Mouse (Mus musculus) central nervous system, embryonic 14 days (tissue): Measurements from ENCODE around the gene Dirc2. TPM values are rescaled to one million over a fixed set of nuclear protein-coding genes. Genes with fewer than 3 reads are reported as not detected.

ENCODE experiments used
- polyA plus RNA-seq: library from polyadenylated mRNA; depleted of rRNA; stranded (reverse); fragments of >200 nt; gene quantifications from 2 replicates; pipeline ENCODE4 v1.2.3, GENCODE M21; 2012; rRNA removed

Dirc2 gene
- 49.0 and 49.6 TPM in 2 replicates for polyA plus RNA-seq

GRCm38 (mm10) chr16:35768785-35769642, at the start of gene Dirc2:
Gene Dirc2, minus strand, starts transcription at chr16:35769356.

GRCm38 (mm10) chr16:35769878-35770657, 912 bp upstream of the Dirc2 start, which contains the start of gene Hspbap1:
Gene Hspbap1, plus strand, starts transcription at chr16:35770375.

Other genes with a start within 250 kb of the Dirc2 start
- 55.3 and 61.5 TPM in 2 replicates for gene Sema5b, start 228.2 kb downstream of the Dirc2 start, polyA plus RNA-seq
- gene Hspbap1, start 1.0 kb upstream of the Dirc2 start, polyA plus RNA-seq = 14.7 and 16.9 TPM in 2 replicates
- 1.2 and 1.7 TPM in 2 replicates for gene Parp14, start 102.2 kb upstream of the Dirc2 start, polyA plus RNA-seq
- 3.1 and 3.7 TPM in 2 replicates for gene Parp9, start 169.1 kb upstream of the Dirc2 start, polyA plus RNA-seq
- gene Dtx3l, start 169.8 kb upstream of the Dirc2 start, polyA plus RNA-seq = 1.7 and 1.8 TPM in 2 replicates
- 29.4 and 34.6 TPM in 2 replicates for gene Kpna1, start 209.4 kb upstream of the Dirc2 start, polyA plus RNA-seq